Mouse (Mus musculus) urinary bladder, postnatal 14 days (tissue): ENCODE data around the gene Oaz3.

Experiments used
- DNase-seq: peaks from one replicate; pipeline ENCODE4 v3.0.0; 2021; ENCODE audit warnings: low spot score

The Oaz3 gene

GRCm38 (mm10) chr3:94456529-94457000 lies 12.8 kb upstream of the Oaz3 start:
- peak; percentile 86 for DNase-seq

GRCm38 (mm10) chr3:94449377-94449776 lies 5.7 kb upstream of the Oaz3 start:
- no peak for DNase-seq

GRCm38 (mm10) chr3:94442951-94443596 lies 641 bp downstream of the Oaz3 start, which contains the start of gene Mrpl9:
Mrpl9 (plus strand) TSS chr3:94443318.
- DNase-seq: peak; percentile 95

GRCm38 (mm10) chr3:94441182-94441581 lies 2.5 kb downstream of the Oaz3 start:
- no peak for DNase-seq

GRCm38 (mm10) chr3:94436420-94436819 lies 7.3 kb downstream of the Oaz3 start:
- no peak for DNase-seq

- DNase-seq: no peak
These were observed 9.4 kb downstream of the Oaz3 start for GRCm38 (mm10) chr3:94434305-94434704.

- DNase-seq: no peak
These were observed 12.7 kb downstream of the Oaz3 start for GRCm38 (mm10) chr3:94430980-94431379.

GRCm38 (mm10) chr3:94413031-94413679 lies 30.6 kb downstream of the Oaz3 start, which contains the start of gene Tdrkh:
Tdrkh (plus strand) TSS chr3:94413273.
- DNase-seq: peak; percentile 94

- DNase-seq: no peak
These were observed 31.2 kb downstream of the Oaz3 start for GRCm38 (mm10) chr3:94412530-94412929.

- no peak for DNase-seq
These were observed 38.2 kb downstream of the Oaz3 start for GRCm38 (mm10) chr3:94405561-94405960.

GRCm38 (mm10) chr3:94404366-94405054 lies 39.2 kb downstream of the Oaz3 start:
- DNase-seq: no peak

- no peak for DNase-seq
These were observed 41.3 kb downstream of the Oaz3 start for GRCm38 (mm10) chr3:94402451-94402850.

- DNase-seq: no peak
These were observed 43.9 kb downstream of the Oaz3 start for GRCm38 (mm10) chr3:94399663-94400310.

- DNase-seq: no peak
These were observed 44.7 kb downstream of the Oaz3 start for GRCm38 (mm10) chr3:94398943-94399481.

- no peak for DNase-seq
These were observed 45.5 kb downstream of the Oaz3 start, which contains the start of gene Lingo4 for GRCm38 (mm10) chr3:94398217-94398616. Lingo4 (plus strand) TSS chr3:94398517.

GRCm38 (mm10) chr3:94396851-94397250 lies 46.9 kb downstream of the Oaz3 start:
- DNase-seq: no peak

- DNase-seq: no peak
These were observed 47.4 kb downstream of the Oaz3 start for GRCm38 (mm10) chr3:94396336-94396735.

- no peak for DNase-seq
These were observed 50.7 kb downstream of the Oaz3 start for GRCm38 (mm10) chr3:94393049-94393448.

GRCm38 (mm10) chr3:94392128-94392527 lies 51.6 kb downstream of the Oaz3 start:
- DNase-seq: no peak

GRCm38 (mm10) chr3:94391001-94391400 lies 52.7 kb downstream of the Oaz3 start:
- DNase-seq: no peak

GRCm38 (mm10) chr3:94389420-94389819 lies 54.3 kb downstream of the Oaz3 start:
- DNase-seq: no peak

GRCm38 (mm10) chr3:94388047-94388446 lies 55.7 kb downstream of the Oaz3 start:
- no peak for DNase-seq
